9 mouse cellular contexts compared by ENCODE assay signal in genomic region chr5:149514087-149514671, GRCm38 (mm10). TPM values are rescaled to one million over a fixed set of nuclear protein-coding genes. Genes with fewer than 3 reads are reported as not detected.
DNase-seq lines count a peak whose midpoint lies in the region; ATAC-seq and TF ChIP-seq lines count a peak whose summit lies in the region.
"Had no signal": no experiment of that assay in that cellular context is flagged by ENCODE, and none has a peak within 500 bp of the region (broad histone marks: within the 10 kb centered on the region; RNA-seq: fewer than 3 reads in every experiment).

No protein-coding gene starts in this region.

- peaks cover 20% of the 10 kb centered on the region for H3K4me1 ChIP-seq in hindbrain, embryonic 16.5 days (ENCODE audit: control insufficient read depth, insufficient read depth, low read depth, low read length)
- H3K4me1 ChIP-seq in liver, embryonic 11.5 days (replicated peaks; ENCODE audit: control insufficient read depth, insufficient read depth, low read length), result no peaks in the 10 kb centered on the region
- H3K4me1 ChIP-seq in neural tube, embryonic 13.5 days (replicated peaks), result peaks cover 53% of the 10 kb centered on the region

- H3K27me3 ChIP-seq in hindbrain, embryonic 16.5 days (replicated peaks; ENCODE audit: control insufficient read depth, insufficient read depth, low read length), result no peaks in the 10 kb centered on the region; the same call in 1 of the 2 replicates
- H3K27me3 ChIP-seq in liver, embryonic 11.5 days (replicated peaks; ENCODE audit: control insufficient read depth, insufficient read depth, low read length), result no peaks in the 10 kb centered on the region
- H3K27me3 ChIP-seq in neural tube, embryonic 13.5 days, result no peaks in the 10 kb centered on the region

- peak overlapping the region; percentile 72 for H3K27ac ChIP-seq in hindbrain, embryonic 16.5 days (ENCODE audit: low read depth, low read length)
- no peak overlapping the region for H3K27ac ChIP-seq in liver, embryonic 11.5 days (ENCODE audit: low read depth, low read length)
- H3K27ac ChIP-seq in neural tube, embryonic 13.5 days (replicated peaks), result peak overlapping the region; percentile 72
- H3K27ac ChIP-seq: macrophage had no signal

- WGBS in hindbrain, embryonic 16.5 days, result 9% methylated on average over 14 of the region's 14 CpGs
- WGBS in liver, embryonic 11.5 days, result 36% methylated on average over 14 of the region's 14 CpGs
- 10% methylated on average over 14 of the region's 14 CpGs for WGBS in neural tube, embryonic 13.5 days

- peak overlapping the region; percentile 24 for H3K9ac ChIP-seq in hindbrain, embryonic 16.5 days (ENCODE audit: low read depth, low read length)
- no peak overlapping the region for H3K9ac ChIP-seq in liver, embryonic 11.5 days (ENCODE audit: low read depth, low read length)
- peak overlapping the region; percentile 26 for H3K9ac ChIP-seq in neural tube, embryonic 13.5 days

- no peak overlapping the region for H3K4me3 ChIP-seq in hindbrain, embryonic 16.5 days (ENCODE audit: low read length)
- no peak overlapping the region for H3K4me3 ChIP-seq in liver, embryonic 11.5 days (ENCODE audit: low read depth, low read length)
- H3K4me3 ChIP-seq in neural tube, embryonic 13.5 days, result no peak overlapping the region

- peak overlapping the region; percentile 13 for H3K4me2 ChIP-seq in hindbrain, embryonic 16.5 days (ENCODE audit: low read length)
- peak overlapping the region; percentile 30 for H3K4me2 ChIP-seq in liver, embryonic 11.5 days
- H3K4me2 ChIP-seq in neural tube, embryonic 13.5 days, result peak overlapping the region; percentile 37

- no peak for TF ChIP-seq POLR2A in brain, embryonic 14.5 days (IDR thresholded peaks at IDR 0.05; ENCODE audit: borderline replicate concordance, extremely low read depth, insufficient read depth, insufficient read length, poor library complexity, severe bottlenecking)

- peak; percentile 36; the same call in 1 of the 2 replicates for TF ChIP-seq CTCF in brain, embryonic 14.5 days (IDR thresholded peaks at IDR 0.05; ENCODE audit: borderline replicate concordance, extremely low read depth, insufficient read depth, insufficient read length)

- peak; percentile 13 for DNase-seq in ZHBTc4 (ENCODE audit: low read depth, low spot score)
- peak; percentile 96 for DNase-seq in brain, embryonic 14.5 days (ENCODE audit: low read depth)
- peak; percentile 18 for DNase-seq in gastrocnemius, postnatal 25 days
- no peak for DNase-seq in liver, embryonic 11.5 days (ENCODE audit: low spot score)
- no peak for DNase-seq in layer of hippocampus, postnatal 25 days (ENCODE audit: extremely low spot score in 1 of 2, low spot score in 1 of 2)

- ATAC-seq in hindbrain, embryonic 16.5 days, result peak; percentile 76
- no peak for ATAC-seq in liver, embryonic 11.5 days (replicated peaks; ENCODE audit: low FRiP score)
- peak; percentile 61 for ATAC-seq in neural tube, embryonic 13.5 days (ENCODE audit: low read depth)
- no peak for ATAC-seq in activated CD4-positive, CD25-positive, alpha-beta regulatory T cell, adult 4 months

- H3K9me3 ChIP-seq in hindbrain, embryonic 16.5 days (ENCODE audit: control insufficient read depth, low read length), result no peaks in the 10 kb centered on the region
- H3K9me3 ChIP-seq in liver, embryonic 11.5 days (ENCODE audit: control insufficient read depth, low read length), result no peaks in the 10 kb centered on the region
- no peaks in the 10 kb centered on the region for H3K9me3 ChIP-seq in neural tube, embryonic 13.5 days

- no peaks in the 10 kb centered on the region for H3K36me3 ChIP-seq in hindbrain, embryonic 16.5 days (ENCODE audit: control insufficient read depth, insufficient read depth, low read length)
- no peaks in the 10 kb centered on the region for H3K36me3 ChIP-seq in liver, embryonic 11.5 days (ENCODE audit: control insufficient read depth, insufficient read depth, low read length)
- no peaks in the 10 kb centered on the region for H3K36me3 ChIP-seq in neural tube, embryonic 13.5 days

RNA-seq across cellular contexts. Expression of gene Wdr95, which starts 14.3 kb away (rescaled TPM):
- polyA plus RNA-seq in brain, embryonic 14.5 days (2012; rRNA removed), result 0.37 and 0.42 TPM in 2 replicates
- not detected for total RNA-seq in gastrocnemius, postnatal 25 days (2021)
- 0.24 TPM in 2 replicates for polyA plus RNA-seq in hindbrain, embryonic 16.5 days (2015; fragmentation: Nextera tagmentation; extraction: Ambion mirVana)
- polyA plus RNA-seq in liver, embryonic 11.5 days (2014; fragmentation: Nextera tagmentation; extraction: Ambion mirVana), result not detected in 2 replicates
- polyA plus RNA-seq in neural tube, embryonic 13.5 days (2015; fragmentation: Nextera tagmentation; extraction: Ambion mirVana), result 0.60 and 0.96 TPM in 2 replicates
- not detected for polyA plus RNA-seq in activated CD4-positive, CD25-positive, alpha-beta regulatory T cell, adult 4 months (2017; shearing (Covaris generic))
- total RNA-seq in layer of hippocampus, postnatal 25 days (2021), result 1 to 10 TPM in 1 of 2 experiments, under 1 TPM in 1; 0.87 to 1.7 TPM
- polyA plus RNA-seq: macrophage had no signal

Comparison
In these comparisons a context has a peak if more than half of its experiments do, and no peak if none do; other contexts are left out.
1. DNase-seq: peak in ZHBTc4 (single experiment), brain, embryonic 14.5 days (single experiment) and gastrocnemius, postnatal 25 days (single experiment); none in liver, embryonic 11.5 days (single experiment) and layer of hippocampus, postnatal 25 days (0 of 2).
2. ATAC-seq: peak in hindbrain, embryonic 16.5 days (single experiment) and neural tube, embryonic 13.5 days (single experiment); none in liver, embryonic 11.5 days (single experiment) and activated CD4-positive, CD25-positive, alpha-beta regulatory T cell, adult 4 months (single experiment).
3. Peak in every context shown above with its lines, with median percentiles within 50 percentile points of each other: H3K4me2 ChIP-seq.